ENCODE assay signal across 11 mouse cellular contexts in the genomic region with DNA sequence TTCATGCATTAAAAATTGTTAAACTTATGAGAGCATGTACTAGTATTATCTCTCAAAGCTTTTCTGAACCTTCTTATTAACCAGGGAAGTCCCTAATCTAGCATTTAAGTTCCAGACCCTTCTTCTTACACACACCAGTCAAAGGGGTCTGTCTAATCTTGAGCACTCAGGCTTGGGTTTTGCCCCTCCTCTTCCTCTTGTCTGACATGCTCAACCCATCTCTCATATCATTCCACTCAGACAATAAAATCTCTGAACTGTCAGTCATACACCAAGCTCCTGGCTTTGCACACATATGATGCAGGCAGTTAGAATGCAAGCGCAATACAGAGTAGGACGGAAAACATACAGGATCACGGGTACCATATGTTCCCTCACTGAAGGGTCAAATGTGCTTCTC. TPM values are rescaled to one million over a fixed set of nuclear protein-coding genes. Genes with fewer than 3 reads are reported as not detected.
"Had no signal": no experiment of that assay in that cellular context is flagged by ENCODE, and none has a peak within 500 bp of the region (broad histone marks: within the 10 kb centered on the region; RNA-seq: fewer than 3 reads in every experiment).

No protein-coding gene starts in this region.

- H3K36me3 ChIP-seq: intestine, embryonic 15.5 days; limb, embryonic 13.5 days; midbrain, embryonic 12.5 days had no signal

- H3K4me1 ChIP-seq: intestine, embryonic 15.5 days; limb, embryonic 13.5 days; midbrain, embryonic 12.5 days had no signal

- H3K9me3 ChIP-seq: intestine, embryonic 15.5 days; limb, embryonic 13.5 days; midbrain, embryonic 12.5 days had no signal

- H3K4me3 ChIP-seq: intestine, embryonic 15.5 days; layer of hippocampus, adult 2 months; limb, embryonic 13.5 days; midbrain, embryonic 12.5 days had no signal

- DNase-seq: kidney, adult 18-20 months; kidney, postnatal 10 days; kidney, postnatal 4 days; left cerebral cortex, postnatal 4 days; lung, adult 18-20 months; thymus, postnatal 36 days had no signal

- H3K27ac ChIP-seq: intestine, embryonic 15.5 days; layer of hippocampus, adult 2 months; limb, embryonic 13.5 days; midbrain, embryonic 12.5 days had no signal

- ATAC-seq: intestine, embryonic 15.5 days had no signal

- H3K4me2 ChIP-seq: intestine, embryonic 15.5 days; limb, embryonic 13.5 days; midbrain, embryonic 12.5 days had no signal

- H3K9ac ChIP-seq: intestine, embryonic 15.5 days; limb, embryonic 13.5 days; midbrain, embryonic 12.5 days had no signal

- H3K27me3 ChIP-seq: intestine, embryonic 15.5 days; limb, embryonic 13.5 days; midbrain, embryonic 12.5 days had no signal

RNA-seq across cellular contexts. Expression of a gene that starts 48.4 kb away (rescaled TPM):
- total RNA-seq: megakaryocyte, adult 5-6 weeks had no signal
